Mouse (Mus musculus) spleen, embryonic (tissue): ENCODE results near the gene Gtpbp10.

ENCODE experiments used
- CTCF ChIA-PET: fragments of 350-600 bp; sonication (Branson Sonifier 250); formaldehyde crosslinking; loops from one replicate; lab custom pipeline; 2022; lab: Charles Lee

Gene Gtpbp10

DNA sequence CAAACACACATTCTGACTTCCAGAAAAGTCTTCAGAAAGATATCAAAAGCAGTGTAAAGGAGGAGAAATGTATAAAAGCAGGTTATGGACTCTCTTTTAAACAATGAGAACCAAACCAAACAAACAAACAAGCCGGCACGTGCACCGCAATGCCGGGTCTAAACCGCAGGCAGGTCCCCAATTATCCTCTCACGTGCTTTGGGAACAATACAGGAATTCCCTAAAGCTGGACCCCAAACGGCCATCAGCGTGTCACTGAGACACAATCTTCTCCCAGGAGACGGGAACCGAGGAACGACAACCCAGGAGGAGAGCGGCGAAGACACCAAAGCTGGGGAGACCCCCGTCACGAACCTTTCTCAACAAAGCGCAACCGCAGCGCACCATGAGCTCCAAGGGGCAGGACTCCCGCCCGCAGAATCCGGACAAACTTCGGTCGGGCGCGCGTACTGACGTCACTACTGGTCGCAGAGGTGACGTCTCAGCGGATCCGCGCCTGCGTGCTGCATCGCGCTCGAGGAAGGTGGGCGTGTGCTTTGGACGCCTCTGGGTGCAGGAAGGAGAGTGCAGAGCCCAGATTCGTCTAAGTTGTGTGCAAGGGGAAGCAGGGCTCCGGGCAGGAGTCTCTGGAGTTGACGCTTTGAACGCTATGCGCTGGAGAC is at the start of gene Gtpbp10:
TSS of gene Gtpbp10 (minus strand) at position 460 of the 662 bp plus-strand sequence.
- CTCF ChIA-PET, result no interaction called here

DNA sequence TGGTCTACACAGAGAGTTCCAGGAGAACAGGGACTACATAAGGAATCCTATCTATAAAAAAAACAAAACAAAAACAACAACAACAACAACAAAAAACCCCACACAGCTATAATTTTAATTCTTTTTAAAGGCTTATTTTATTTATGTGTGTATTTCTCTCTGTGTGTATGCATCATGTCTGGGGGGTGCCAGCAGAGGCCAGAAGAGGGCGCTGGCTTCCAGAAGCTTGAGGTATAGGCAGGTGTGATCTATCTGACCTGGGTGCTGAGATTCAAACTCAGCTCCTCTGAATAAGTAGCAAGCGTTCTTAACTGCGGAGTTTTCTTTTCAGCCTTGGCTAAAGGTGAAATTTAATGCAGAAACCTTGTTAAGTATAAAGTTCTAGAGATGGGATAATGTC is 28.3 kb upstream of the Gtpbp10 start:
- CTCF ChIA-PET, result no interaction called here

DNA sequence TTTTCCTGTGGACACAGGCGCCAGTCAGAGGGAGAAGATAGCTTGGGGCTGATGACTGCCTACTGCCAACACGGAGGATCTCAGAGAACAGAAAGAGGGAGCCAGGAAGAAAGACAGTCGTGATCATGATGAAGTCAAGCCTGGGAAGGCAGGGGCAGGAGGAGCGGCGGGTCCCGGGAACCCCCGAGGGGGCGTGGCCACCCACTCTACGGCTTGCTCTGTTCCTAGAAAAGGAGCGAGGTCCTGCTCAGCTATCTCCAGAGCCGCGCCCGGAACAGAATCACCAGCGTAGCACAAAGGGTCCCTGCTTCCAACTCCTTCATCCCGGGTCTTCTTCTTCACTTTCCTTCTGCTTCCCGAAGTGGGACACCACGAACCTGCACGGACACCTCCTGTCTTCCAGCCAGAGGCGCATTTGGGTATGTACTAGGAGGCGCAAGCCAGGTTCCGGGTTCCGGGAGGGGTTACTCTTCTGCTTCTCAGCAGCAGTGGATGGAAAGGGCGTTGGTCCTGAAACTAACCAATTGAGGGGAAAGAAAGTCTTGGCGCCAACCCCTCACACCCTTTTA is 14.5 kb upstream of the Gtpbp10 start, which contains the start of gene Gm8773:
TSS of gene Gm8773 (plus strand) at position 51 of the 569 bp plus-strand sequence.
- CTCF ChIA-PET, result no interaction called here

DNA sequence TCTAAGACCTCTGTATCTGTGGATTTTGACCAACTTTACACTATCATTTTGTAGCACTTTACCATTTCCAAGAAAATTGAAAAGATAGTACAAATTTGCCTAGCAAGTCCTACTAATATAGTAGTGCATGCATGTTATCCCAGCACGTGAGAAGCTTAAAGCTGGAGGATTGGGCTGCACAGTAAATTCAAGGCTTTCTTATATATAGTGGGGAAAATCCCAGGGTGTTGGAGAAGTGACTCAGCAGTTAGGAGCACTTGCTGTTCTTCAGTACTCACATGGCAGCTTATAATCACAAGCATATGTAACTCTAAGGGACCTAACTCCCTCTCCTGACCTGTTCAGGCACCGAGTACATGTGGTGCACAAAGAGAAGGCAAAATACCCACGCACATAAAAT is 3.1 kb upstream of the Gtpbp10 start:
- CTCF ChIA-PET, result no interaction called here

DNA sequence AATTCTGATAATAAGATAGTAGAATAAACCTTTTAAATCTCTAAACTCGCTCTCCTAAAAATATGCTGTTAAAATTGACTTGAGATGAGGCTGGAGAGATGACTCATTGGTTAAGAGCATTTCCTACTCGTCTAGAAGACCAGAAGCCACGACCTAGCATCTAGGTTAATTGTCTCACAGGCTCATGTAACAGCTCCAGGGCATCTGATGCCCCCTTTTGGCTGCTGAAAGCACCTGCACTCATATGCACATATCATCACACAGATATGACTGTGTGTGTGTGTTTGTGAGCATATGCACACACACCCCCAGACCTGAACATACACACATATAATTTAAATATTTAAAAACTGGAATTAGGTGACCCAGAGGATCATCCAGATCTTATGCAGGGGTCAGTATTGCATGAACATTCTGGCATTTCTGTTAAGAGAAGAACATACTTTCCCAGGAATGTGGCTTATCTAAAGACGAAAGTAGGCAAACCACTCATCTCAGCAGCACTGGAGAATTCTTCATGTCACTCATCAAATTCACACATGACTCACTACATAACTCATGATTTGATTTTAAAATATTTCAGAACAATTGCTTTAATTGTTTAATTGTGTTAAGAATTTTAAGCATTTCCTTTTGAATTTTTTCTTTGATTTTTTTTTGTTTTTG is 1.8 kb upstream of the Gtpbp10 start:
- CTCF ChIA-PET, result no interaction called here

DNA sequence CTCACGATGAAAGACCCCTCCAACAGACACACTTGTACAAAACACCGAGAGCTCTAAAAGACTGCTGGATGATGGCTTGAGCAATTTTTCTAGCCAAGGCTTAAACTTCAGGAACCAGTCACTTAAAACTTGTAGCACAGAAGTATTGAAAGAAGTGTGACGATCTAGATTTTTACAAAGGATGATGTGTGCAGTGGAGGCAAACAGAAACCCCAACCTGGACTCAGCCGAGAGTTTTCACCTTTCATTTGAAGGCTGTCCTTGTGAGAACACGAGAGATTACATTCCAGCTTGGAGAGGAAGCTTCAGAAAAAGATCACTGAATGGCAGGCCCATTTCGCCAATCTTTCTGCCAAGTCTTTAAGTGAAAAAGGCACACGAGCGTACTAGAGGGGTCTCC is 460 bp upstream of the Gtpbp10 start:
- CTCF ChIA-PET, result no interaction called here

DNA sequence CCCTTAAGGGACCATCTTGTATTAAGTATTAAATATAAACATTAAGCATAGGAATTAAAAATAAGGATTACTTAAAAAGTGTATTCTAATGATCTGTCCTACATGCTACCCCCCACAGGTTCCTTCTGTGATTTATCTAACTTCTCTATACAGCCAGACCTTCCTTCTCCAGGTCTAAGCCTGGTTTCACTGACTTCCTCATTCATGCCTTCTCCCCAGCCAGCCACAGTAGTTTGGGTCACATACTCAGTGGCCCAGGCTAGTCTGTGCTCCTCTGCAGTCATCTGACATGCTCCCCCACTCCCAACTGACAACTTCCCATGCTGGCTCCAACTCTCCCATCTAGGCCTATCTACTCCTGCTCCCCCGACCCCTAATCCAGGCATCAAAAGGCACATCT is 8.2 kb downstream of the Gtpbp10 start:
- CTCF ChIA-PET, result interaction anchor here (0.6 kb wide), 1 partner anchor 586 kb away, joined by 14 read pairs; no protein-coding TSS in a partner anchor

DNA sequence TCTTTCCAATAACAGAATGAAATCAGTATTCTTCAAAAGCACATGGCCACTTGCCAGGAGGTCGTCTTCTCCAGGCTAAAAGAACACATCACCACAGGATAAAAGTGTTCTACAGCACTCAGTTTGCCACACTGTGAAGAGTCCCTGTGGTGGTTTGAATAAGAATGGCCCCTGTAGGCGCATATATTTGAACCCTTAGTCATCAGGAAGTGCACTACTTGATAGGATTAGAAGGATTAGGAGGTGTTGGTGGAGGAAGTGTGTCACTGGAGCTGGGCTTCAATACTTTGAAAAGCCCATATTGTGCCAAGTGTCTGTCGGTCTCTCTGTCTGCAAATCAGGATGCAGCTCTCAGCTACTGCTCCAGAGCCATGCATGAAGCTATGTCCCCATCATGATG is 19.0 kb downstream of the Gtpbp10 start:
- CTCF ChIA-PET, result no interaction called here

DNA sequence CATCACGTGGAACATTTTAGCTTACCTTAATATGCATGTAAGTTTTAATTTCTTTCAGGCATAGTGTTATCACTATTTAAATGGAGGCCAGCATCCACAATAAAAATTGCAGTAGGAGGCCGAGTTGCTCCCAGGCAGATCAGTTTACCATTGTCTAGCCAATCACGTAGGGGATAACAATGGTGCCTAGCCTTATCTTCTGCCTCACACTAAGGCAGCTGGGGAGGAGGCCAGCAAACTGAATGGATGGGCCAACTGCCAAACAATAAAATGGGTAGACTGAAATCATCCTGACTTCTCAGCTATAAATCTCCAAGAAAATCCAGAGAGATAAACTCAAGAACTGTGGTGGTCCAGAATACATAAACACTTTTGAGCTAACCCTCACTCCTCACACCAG is 19.6 kb downstream of the Gtpbp10 start:
- CTCF ChIA-PET, result no interaction called here

DNA sequence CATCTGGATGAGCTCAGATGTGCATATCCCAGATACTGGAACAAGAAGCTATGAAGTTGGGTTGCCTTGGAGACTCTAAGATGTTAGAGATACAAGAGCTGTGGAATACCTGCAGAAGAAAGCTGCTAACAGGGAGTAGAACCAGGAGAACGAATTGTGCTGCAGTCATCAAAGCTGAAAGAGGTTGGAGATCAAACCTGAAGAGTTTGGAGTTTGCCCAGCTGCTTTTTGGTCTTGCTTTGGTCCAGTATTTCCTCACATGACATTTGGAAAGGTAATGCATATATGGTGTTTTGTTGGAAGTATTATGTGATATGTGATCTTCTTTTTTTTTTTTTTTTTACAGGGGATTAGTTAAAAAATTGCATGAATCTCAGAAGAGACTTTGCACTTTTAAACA is 23.2 kb downstream of the Gtpbp10 start:
- CTCF ChIA-PET, result no interaction called here

DNA sequence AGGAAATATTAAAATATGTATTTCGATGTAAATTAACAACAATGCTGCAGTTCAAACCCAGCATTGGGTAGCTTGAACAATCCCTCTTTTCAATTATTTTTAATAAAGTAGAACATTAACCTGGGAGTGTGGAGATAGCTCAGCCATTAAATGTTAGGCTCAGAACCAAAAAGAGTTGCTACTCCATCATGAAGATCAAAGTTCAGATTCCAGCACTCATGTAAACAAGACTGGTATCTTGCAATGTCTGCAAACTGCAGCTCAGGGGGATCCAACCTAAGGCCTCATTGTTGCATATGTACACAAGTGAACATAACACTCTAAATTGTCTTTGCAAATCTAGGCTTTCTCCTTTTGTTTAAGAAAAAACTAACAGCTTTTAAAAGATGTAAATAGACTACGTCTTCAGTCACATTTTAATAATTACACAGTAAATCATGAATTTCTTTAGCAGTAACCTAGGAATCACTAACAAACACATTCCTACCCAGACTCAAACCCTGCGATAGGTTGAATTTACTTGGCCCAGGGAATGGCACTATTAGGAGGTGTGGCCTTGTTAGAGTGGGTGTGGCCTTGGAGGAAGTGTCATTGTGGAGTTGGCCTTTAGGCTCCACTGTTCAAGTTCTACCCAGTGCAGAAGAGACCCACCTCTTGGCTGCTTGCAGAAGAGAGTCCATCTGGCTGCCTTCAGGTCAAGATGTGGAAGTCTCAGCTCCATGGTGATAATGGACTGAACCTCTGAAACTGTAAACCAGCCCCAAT is 25.5 kb downstream of the Gtpbp10 start:
- CTCF ChIA-PET, result no interaction called here

DNA sequence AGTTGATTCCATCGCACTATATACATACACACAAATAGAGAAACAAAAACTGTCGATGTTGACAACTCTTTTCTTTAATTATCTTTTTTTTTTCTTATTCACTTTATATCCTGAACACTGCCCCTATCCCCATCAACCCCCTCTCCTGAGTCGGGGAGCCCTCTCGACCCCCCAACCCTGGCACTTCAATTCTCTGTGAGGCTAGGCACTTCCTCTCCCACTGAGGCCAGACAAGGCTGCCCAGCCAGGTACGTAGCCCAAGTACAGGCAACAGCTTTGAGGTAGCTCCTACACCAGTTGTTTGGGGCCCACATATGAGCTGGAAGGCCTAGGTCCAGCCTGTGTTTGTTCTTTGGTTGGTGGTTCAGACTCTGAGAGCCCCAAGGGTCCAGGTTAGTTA is 43.9 kb downstream of the Gtpbp10 start:
- CTCF ChIA-PET, result no interaction called here

DNA sequence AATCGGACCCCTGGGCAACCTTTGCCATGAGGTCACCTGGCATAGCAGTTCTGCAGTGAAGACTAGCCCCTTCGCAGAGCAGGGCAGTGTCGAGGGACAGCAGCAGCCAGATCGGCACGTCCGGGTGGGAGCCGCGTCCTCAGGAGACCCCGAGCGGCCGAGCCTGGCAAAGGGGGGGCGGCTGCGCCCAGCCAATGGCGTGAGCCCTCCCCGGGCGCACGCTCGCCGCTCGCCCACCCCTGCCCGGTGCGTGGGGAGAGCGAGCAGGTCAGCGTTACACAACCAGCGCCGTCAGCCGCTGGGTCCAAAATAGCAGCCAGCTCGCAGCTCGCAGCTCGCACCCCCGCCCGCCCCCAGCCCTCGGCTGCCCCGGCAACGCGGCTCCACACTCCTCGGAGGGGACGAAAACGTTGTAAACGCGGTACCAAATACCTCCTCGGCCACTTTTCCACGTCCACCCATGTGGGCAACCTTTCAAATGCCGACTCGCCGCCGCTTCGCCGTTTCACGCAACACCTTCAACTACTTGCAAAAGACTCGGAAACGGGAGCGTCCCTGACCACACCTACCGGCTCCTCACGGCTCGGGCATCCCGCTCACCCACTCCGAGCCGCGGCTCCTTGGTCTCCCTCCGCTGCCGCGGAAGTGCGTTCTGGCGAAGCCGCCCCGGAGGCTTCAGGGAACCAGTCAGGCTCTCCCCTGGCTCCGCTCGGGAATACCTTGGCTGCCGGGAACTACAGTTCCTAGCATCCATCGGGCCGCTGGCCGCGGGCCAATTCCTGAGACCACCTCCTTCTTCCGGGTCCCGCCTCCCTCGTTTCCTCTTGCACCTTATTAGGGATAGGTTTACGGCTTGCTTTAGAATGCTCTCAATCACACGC is 44.9 kb downstream of the Gtpbp10 start, which contains the start of gene Cldn12:
TSS of gene Cldn12 (minus strand) at position 763 of the 881 bp plus-strand sequence.
- CTCF ChIA-PET, result no interaction called here

DNA sequence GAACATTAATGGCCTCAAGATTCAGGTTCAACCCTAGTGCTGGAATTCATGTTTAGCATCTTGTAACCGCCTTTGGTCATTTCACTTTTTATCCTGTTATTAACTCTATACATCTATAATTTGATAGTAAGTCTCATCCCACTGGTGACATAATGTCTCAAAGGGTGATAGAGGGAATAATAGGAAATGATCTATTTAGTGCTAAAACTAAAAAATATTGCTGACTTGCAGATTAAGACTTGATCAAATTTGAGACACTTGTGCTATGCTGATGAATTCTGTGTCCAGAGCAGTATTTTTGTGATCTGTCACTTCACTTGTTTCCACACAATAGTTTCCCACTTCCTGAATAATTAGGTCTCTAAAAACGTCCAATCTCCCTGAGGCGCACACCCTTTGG is 47.9 kb downstream of the Gtpbp10 start:
- CTCF ChIA-PET, result no interaction called here

DNA sequence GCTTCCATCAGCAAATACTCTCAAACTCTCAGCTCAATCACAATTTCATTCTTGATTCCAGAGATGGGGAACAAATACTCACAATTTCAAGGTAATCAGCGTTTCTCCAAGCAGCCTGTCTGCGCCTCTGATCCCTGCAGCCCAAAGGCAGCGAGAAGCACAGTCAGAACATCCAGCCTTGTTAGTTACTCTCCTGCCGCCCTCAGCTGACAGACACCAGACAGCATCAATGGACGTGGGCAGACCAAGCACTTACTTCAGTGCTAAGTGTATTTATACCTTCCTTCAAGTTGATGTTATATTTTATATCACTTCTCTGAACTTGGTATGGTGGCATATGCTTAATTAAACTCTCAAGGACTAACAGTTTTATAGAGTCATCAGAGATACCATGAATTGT is 48.3 kb downstream of the Gtpbp10 start:
- CTCF ChIA-PET, result no interaction called here

DNA sequence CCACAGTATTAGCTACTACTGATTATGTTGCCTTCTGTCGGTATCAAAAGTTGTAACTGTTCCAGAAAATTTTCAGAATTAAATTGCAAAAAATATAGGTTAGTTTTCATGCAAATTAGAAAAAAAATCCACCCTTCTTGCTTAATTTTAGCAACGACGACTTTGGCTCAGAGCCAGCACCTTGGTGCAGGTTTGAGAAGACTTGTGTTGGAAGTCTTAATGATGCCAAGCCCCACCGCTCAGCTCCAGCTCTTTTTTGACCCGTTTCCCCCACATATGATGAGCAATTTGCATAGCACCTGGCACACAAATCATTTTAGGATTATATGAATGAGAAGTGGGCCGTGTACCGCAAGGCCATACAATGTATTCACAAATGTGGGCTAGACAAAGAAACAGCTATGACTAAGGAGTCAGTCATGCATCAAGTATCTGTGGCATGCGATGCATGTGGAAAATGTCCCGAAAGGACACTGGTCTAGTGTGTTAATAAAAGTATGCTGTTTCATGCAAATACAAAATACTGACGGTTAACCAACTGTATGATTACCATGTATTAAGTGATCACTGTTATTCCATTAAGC is 48.9 kb downstream of the Gtpbp10 start:
- CTCF ChIA-PET, result no interaction called here

DNA sequence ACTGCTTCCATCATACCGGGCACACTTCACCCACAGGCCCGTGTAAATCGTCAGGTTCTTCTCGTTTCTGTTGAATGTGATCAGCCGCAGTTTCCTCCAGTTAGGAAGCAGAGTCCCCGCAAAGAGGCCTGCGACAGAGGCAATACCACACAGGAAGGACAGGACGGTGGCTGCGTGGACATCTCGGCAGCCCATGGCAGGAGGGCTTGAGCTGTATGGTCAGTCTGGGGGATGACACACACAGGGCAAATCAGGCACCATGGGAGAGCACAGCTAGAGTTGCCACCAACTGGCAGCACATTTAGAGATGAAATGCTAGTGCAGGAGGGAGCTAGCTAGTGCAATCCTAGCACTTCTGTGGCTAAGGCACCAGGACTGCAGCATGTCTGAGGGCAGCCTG is 51.1 kb downstream of the Gtpbp10 start:
- CTCF ChIA-PET, result no interaction called here

DNA sequence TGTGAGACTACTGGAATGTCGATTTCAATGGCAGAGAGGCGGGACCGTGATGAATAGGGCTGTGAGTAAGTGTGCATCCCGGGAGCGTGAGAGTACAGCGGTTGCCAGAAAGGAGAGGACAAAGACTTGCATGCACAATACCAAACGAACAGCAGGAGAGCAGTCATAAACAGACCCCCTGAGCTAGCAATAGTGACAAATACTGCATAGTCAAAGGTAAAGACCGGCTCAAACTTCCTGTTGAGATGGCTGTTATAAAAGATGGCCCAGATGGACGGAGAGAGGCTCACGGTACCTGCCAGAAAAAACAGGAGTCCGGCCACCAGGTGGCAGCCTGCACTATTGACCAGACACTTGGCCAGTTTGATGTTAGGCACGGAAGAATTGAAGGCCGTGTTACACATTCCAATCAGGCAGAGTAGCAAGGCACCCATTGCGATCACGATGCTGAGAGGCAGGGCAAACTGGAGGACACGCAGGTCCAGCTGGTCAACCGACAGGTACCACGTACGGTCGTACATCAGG is 51.6 kb downstream of the Gtpbp10 start:
- CTCF ChIA-PET, result interaction anchor here (0.6 kb wide), 1 partner anchor 244 kb away, joined by 3 read pairs; no protein-coding TSS in a partner anchor

DNA sequence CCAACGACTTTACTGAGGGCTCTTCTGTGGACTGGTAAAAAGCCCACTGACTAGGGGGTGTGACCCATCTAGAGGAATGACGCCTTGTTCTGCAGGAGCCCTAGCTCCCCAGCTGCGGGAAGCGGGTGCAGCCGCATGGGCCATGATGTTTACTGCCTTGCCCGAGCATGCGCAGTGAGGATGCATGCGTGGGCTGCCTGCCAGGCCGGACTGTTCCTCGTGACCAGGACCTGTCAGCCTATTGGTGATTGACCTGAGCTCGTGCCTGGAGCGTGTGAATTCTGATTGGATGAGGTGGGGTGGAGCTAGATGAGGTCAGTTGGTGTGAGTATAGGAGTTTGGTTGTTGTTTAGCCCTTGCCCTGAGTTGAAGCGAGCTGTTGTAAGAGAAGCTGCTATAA is 54.9 kb downstream of the Gtpbp10 start:
- CTCF ChIA-PET, result no interaction called here

DNA sequence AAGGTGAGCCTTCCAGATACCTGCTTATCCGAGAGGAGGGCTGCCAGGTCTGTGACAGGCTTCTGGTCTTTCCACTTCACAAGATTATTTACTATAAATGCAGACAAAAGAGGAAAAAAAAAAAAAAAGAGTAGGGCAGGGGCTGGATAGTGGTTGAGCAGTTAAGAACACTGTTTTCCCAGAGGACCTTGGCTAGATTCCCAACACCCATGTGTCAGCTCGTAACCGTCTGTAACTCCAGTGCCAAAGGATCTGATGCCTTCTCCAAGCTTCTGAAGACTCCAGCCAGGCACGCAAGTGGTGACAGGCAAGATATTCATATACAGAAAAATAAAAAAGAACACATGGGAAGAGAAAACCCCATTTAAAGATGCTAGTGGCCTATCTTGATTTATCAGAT is 56.0 kb downstream of the Gtpbp10 start:
- CTCF ChIA-PET, result no interaction called here

DNA sequence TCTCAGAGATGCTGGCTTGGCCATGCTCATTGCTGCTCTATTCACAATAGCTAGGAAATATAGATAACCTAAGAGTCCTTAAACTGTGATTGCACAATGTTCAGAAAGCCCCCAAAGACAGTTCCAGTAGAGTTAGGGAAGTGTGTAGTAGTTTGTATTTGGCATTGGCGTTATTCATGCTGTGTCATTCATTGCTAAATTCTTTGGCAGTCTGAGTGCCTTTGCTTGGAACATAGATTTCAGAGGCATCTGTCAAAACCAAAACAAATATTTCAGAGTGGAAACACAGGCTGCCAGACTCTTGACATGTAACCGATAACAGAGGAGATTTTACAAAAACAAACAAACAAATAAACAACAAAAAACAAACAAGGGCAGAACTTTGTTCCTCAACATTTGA is 57.8 kb downstream of the Gtpbp10 start:
- CTCF ChIA-PET, result no interaction called here
